In genomic region chr10:40718362-40718761, GRCm38 (mm10) we compare ENCODE assay signal across 17 mouse cellular contexts. TPM values are rescaled to one million over a fixed set of nuclear protein-coding genes. Genes with fewer than 3 reads are reported as not detected.
"Had no signal": no experiment of that assay in that cellular context is flagged by ENCODE, and none has a peak within 500 bp of the region (broad histone marks: within the 10 kb centered on the region; RNA-seq: fewer than 3 reads in every experiment).

No protein-coding gene starts in this region.

- H3K9me3 ChIP-seq: intestine, embryonic 15.5 days; neural tube, embryonic 12.5 days had no signal

- H3K4me1 ChIP-seq: neural tube, embryonic 12.5 days had no signal

- H3K27me3 ChIP-seq: intestine, embryonic 15.5 days; neural tube, embryonic 12.5 days had no signal

- H3K4me2 ChIP-seq: intestine, embryonic 15.5 days; neural tube, embryonic 12.5 days had no signal

- H3K4me3 ChIP-seq: intestine, embryonic 15.5 days; neural tube, embryonic 12.5 days had no signal

- H3K27ac ChIP-seq: intestine, embryonic 15.5 days; liver, embryonic 14.5 days; neural tube, embryonic 12.5 days; stomach, postnatal 0 days had no signal

- H3K9ac ChIP-seq: intestine, embryonic 15.5 days; liver, embryonic 14.5 days; neural tube, embryonic 12.5 days had no signal

- DNase-seq: kidney, adult 8-10 months; kidney, postnatal 25 days; layer of hippocampus, adult 9-11 months; layer of hippocampus, postnatal 36 days; lung, adult 2 months; lung, postnatal 36 days; midbrain, embryonic 14.5 days; right cerebral cortex, postnatal 25 days; thymus, adult 2 months; thymus, postnatal 25 days had no signal

- H3K36me3 ChIP-seq: intestine, embryonic 15.5 days; neural tube, embryonic 12.5 days had no signal

- ATAC-seq: intestine, embryonic 15.5 days; lung, postnatal 0 days had no signal

RNA-seq across cellular contexts. Expression of gene Mettl24, which starts 35.3 kb away (rescaled TPM):
- total RNA-seq: megakaryocyte progenitor cell, adult 5-6 weeks; monocyte, adult 5-6 weeks had no signal
